Mouse (Mus musculus): Measurements from ENCODE around the gene Barhl1. TPM values are rescaled to one million over a fixed set of nuclear protein-coding genes. Genes with fewer than 3 reads are reported as not detected.

The Barhl1 gene
- total and polyA plus RNA-seq, 2 experiments from 2014 or later = 36.9 to 49.0 TPM

DNA sequence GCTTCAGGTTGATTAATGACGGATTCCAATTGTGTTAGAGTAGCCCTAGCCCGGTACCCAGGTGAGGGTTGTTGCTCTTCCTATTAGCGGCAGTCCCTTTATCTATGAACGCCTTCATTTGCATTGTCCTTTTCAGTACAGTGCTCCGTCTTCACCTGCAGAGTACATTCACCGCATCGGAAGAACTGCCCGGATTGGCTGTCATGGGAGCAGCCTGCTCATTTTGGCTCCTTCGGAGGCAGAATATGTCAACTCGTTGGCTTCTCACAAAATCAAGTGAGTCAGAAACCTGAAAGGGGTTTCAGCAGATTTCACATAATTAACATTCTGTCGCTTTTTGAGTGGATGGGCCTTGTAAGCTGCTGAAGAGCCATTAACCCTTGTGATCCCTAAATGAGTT lies 40.9 kb downstream of the Barhl1 start:
- peaks cover 13% of the 10 kb centered on the region; the same call in 1 of the 2 replicates for H3K36me3 ChIP-seq (ENCODE audit: insufficient read depth, low read length)
- H3K4me3 ChIP-seq (ENCODE audit: low read depth, low read length) = no peak overlapping the region
- H3K27ac ChIP-seq (ENCODE audit: low read depth, low read length) = no peak overlapping the region

DNA sequence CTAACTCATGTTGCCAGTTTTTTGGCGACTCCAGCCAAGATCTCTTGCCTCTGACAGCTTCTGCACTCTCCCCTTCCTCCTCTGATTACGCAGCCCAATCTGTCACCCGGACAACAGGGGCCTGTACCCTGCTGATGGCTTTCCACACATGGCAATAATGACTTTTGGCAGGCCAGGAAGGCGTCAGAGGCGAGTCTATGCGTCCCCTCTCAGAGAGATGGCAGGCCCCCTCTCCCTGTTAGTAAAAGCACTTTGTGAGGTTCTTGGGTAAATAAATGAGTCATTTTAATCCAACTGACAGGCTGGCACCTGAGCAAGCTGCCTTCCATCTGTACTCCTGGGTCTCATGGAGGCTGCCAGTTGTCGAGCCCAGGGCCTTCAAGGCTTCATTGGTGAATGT lies 49.0 kb downstream of the Barhl1 start:
- Histone ChIP-seq H3K36me3 (ENCODE audit: insufficient read depth, low read length) (peaks cover 27% of the 10 kb centered on the region), H3K9me3 (ENCODE audit: low read length) (no peaks in the 10 kb centered on the region), H3K9ac (replicated peaks; ENCODE audit: low read length, poor library complexity, severe bottlenecking) (no peak overlapping the region), H3K4me2 (ENCODE audit: low read depth, low read length, poor library complexity, severe bottlenecking) (no peak overlapping the region), H3K4me3 (ENCODE audit: low read depth, low read length) (no peak overlapping the region), H3K27me3 (ENCODE audit: insufficient read depth, low read length) (no peaks in the 10 kb centered on the region), H3K4me1 (ENCODE audit: insufficient read depth, low read length) (no peaks in the 10 kb centered on the region), H3K27ac (ENCODE audit: low read depth, low read length) (no peak overlapping the region)
- ATAC-seq (ENCODE audit: low FRiP score) = peak; percentile 41; the same call in 1 of the 2 replicates
- DNase-seq (ENCODE audit: low spot score) = peak; percentile 93
- TF ChIP-seq CTCF (IDR thresholded peaks at IDR 0.05) = no peak
- 66% methylated on average over 7 of the region's 7 CpGs for WGBS

More for the DNA sequence above, 40.9 kb downstream of the Barhl1 start:
- 78% methylated on average over 11 of the region's 11 CpGs for WGBS
- ATAC-seq (ENCODE audit: low FRiP score) (no peak), DNase-seq (ENCODE audit: low spot score) (no peak)
- H3K4me2 ChIP-seq (ENCODE audit: low read depth, low read length, poor library complexity, severe bottlenecking) = no peak overlapping the region
- H3K9ac ChIP-seq (replicated peaks; ENCODE audit: low read length, poor library complexity, severe bottlenecking) = no peak overlapping the region
- H3K27me3 ChIP-seq (ENCODE audit: insufficient read depth, low read length) = no peaks in the 10 kb centered on the region
- H3K9me3 ChIP-seq (ENCODE audit: low read length) = no peaks in the 10 kb centered on the region
- H3K4me1 ChIP-seq (ENCODE audit: insufficient read depth, low read length) = no peaks in the 10 kb centered on the region
- no peak for TF ChIP-seq CTCF (IDR thresholded peaks at IDR 0.05)

DNA sequence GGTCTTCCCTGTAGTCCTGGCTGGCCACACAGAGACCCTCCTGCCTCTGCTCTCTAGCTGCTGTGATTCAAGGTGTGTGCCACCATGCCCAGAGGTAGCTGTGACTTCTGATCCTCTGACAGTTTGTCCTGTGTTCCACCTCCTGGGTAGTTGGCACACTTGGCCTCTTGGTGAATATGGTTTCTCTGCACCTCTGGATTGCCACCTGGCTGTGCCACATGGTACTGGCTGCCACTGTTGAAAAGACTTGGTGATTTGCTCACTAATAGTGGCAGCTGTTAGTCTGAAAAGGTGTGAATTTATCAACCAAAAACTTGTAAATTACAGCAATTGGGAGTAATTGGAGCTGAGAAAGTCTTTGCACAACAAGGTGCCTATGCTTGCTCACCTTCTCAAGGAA lies 52.6 kb downstream of the Barhl1 start:
- peak; percentile 55 for TF ChIP-seq CTCF (IDR thresholded peaks at IDR 0.05)
- H3K4me3 ChIP-seq (ENCODE audit: low read depth, low read length) = no peak overlapping the region
- DNase-seq (ENCODE audit: low spot score) = no peak
- no peaks in the 10 kb centered on the region for H3K27me3 ChIP-seq (ENCODE audit: insufficient read depth, low read length)
- H3K9me3 ChIP-seq (ENCODE audit: low read length) = no peaks in the 10 kb centered on the region
- H3K36me3 ChIP-seq (ENCODE audit: insufficient read depth, low read length) = peaks cover 52% of the 10 kb centered on the region
- no peak overlapping the region for H3K27ac ChIP-seq (ENCODE audit: low read depth, low read length)
- H3K4me1 ChIP-seq (ENCODE audit: insufficient read depth, low read length) = no peaks in the 10 kb centered on the region
- no peak for ATAC-seq (ENCODE audit: low FRiP score)
- H3K4me2 ChIP-seq (ENCODE audit: low read depth, low read length, poor library complexity, severe bottlenecking) = no peak overlapping the region
- no peak overlapping the region for H3K9ac ChIP-seq (replicated peaks; ENCODE audit: low read length, poor library complexity, severe bottlenecking)

DNA sequence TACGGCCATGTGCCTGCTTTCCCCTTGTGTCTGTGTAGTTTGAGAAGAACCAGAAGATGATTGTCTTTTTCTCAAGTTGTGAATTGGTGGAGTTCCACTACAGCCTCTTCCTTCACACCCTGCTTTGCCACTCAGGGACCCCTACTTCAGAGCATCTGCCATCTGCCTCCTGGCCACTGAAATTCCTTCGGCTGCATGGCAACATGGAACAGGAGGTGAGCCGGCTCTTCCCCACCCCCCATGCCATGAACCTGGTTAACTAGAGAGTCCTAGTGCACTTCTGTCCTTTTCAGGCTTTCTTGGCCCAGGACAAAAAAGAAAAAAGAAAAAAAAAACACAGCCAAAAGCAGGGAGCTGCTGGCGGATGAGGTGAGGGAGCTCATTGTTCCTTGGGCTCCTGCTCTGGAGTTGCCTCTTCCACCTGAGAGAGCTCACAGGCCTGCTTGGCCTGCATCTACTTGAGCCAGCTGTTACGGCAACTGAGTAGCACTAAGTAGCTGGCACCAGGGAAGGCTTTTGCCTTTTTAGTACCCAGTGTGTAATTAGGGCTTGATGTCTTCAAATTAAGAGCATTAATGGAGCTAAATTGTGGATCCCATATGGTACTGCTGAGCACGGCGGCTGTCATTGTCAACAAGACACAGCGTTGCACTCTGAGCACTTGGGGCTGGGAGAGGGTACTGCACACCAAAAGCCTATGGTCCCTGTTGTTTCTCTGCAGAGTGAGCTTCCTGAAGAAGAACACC lies 55.6 kb downstream of the Barhl1 start:
- ATAC-seq (ENCODE audit: low FRiP score) = no peak
- no peak overlapping the region for H3K4me3 ChIP-seq (ENCODE audit: low read depth, low read length)
- peaks cover 51% of the 10 kb centered on the region for H3K36me3 ChIP-seq (ENCODE audit: insufficient read depth, low read length)
- no peak overlapping the region for H3K27ac ChIP-seq (ENCODE audit: low read depth, low read length)
- TF ChIP-seq CTCF (IDR thresholded peaks at IDR 0.05) = no peak
- peak; percentile 86 for DNase-seq (ENCODE audit: low spot score)
- H3K4me1 ChIP-seq (ENCODE audit: insufficient read depth, low read length) = no peaks in the 10 kb centered on the region
- H3K4me2 ChIP-seq (ENCODE audit: low read depth, low read length, poor library complexity, severe bottlenecking) = no peak overlapping the region
- 93% methylated on average over 8 of the region's 8 CpGs for WGBS
- no peaks in the 10 kb centered on the region for H3K9me3 ChIP-seq (ENCODE audit: low read length)
- no peak overlapping the region for H3K9ac ChIP-seq (replicated peaks; ENCODE audit: low read length, poor library complexity, severe bottlenecking)
- H3K27me3 ChIP-seq (ENCODE audit: insufficient read depth, low read length) = no peaks in the 10 kb centered on the region

DNA sequence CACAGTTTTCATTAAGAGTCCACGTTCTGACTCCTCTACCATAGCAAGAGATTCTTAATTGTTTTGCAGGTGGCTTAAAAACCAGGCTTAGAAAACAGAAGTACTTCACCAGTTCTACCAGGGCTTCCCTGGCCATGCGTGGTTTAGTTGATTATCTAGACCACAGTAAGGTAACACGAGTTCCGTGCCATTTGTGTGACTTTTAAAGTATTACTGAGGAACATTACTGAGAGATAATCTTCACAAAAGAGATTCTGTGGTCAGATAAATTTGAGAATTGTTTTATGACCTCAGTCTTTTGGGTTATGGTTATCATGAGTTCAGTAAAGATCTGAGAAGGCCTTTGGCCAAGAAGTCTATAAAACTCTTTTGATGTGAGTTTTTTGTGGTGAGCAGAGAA lies 57.2 kb downstream of the Barhl1 start:
- no peaks in the 10 kb centered on the region for H3K4me1 ChIP-seq (ENCODE audit: insufficient read depth, low read length)
- WGBS = 94% methylated on average over 4 of the region's 4 CpGs
- no peaks in the 10 kb centered on the region for H3K27me3 ChIP-seq (ENCODE audit: insufficient read depth, low read length)
- no peak overlapping the region for H3K4me2 ChIP-seq (ENCODE audit: low read depth, low read length, poor library complexity, severe bottlenecking)
- peaks cover 45% of the 10 kb centered on the region for H3K36me3 ChIP-seq (ENCODE audit: insufficient read depth, low read length)
- no peak overlapping the region for H3K9ac ChIP-seq (replicated peaks; ENCODE audit: low read length, poor library complexity, severe bottlenecking)
- H3K4me3 ChIP-seq (ENCODE audit: low read depth, low read length) = no peak overlapping the region
- H3K9me3 ChIP-seq (ENCODE audit: low read length) = no peaks in the 10 kb centered on the region
- H3K27ac ChIP-seq (ENCODE audit: low read depth, low read length) = no peak overlapping the region
- no peak for TF ChIP-seq CTCF (IDR thresholded peaks at IDR 0.05)
- DNase-seq (ENCODE audit: low spot score) = no peak
- no peak for ATAC-seq (ENCODE audit: low FRiP score)

Other genes starting within 250 kb of the Barhl1 start
- gene Spaca9, start 216.9 kb downstream of the Barhl1 start, total RNA-seq (2014; rRNA removed) = not detected in 2 replicates
- gene Spaca9, start 216.9 kb downstream of the Barhl1 start, polyA plus RNA-seq (2015; fragmentation: Nextera tagmentation; extraction: Ambion mirVana) = 2.5 and 2.7 TPM in 2 replicates
- 2.3 and 2.8 TPM in 2 replicates for gene Ak8, start 216.5 kb downstream of the Barhl1 start, total RNA-seq (2014; rRNA removed)
- gene Ak8, start 216.5 kb downstream of the Barhl1 start, polyA plus RNA-seq (2015; fragmentation: Nextera tagmentation; extraction: Ambion mirVana) = 4.9 and 5.3 TPM in 2 replicates
- 66.3 and 84.2 TPM in 2 replicates for gene Gtf3c4, start 76.3 kb downstream of the Barhl1 start, total RNA-seq (2014; rRNA removed)
- gene Gtf3c4, start 76.3 kb downstream of the Barhl1 start, polyA plus RNA-seq (2015; fragmentation: Nextera tagmentation; extraction: Ambion mirVana) = 13.7 and 15.0 TPM in 2 replicates
- gene Ddx31, start 76.3 kb downstream of the Barhl1 start, total RNA-seq (2014; rRNA removed) = 18.2 and 18.5 TPM in 2 replicates
- 8.3 and 10.3 TPM in 2 replicates for gene Ddx31, start 76.3 kb downstream of the Barhl1 start, polyA plus RNA-seq (2015; fragmentation: Nextera tagmentation; extraction: Ambion mirVana)
- gene Cfap77, start 138.4 kb upstream of the Barhl1 start, total RNA-seq (2014; rRNA removed) = 1.0 and 3.3 TPM in 2 replicates
- 1.2 and 1.3 TPM in 2 replicates for gene Cfap77, start 138.4 kb upstream of the Barhl1 start, polyA plus RNA-seq (2015; fragmentation: Nextera tagmentation; extraction: Ambion mirVana)
- gene Ttf1, start 143.6 kb upstream of the Barhl1 start, total RNA-seq (2014; rRNA removed) = 4.9 and 5.1 TPM in 2 replicates
- gene Ttf1, start 143.6 kb upstream of the Barhl1 start, polyA plus RNA-seq (2015; fragmentation: Nextera tagmentation; extraction: Ambion mirVana) = 3.1 and 3.3 TPM in 2 replicates
- gene Setx, start 207.5 kb upstream of the Barhl1 start, total RNA-seq (2014; rRNA removed) = 43.2 and 75.4 TPM in 2 replicates
- gene Setx, start 207.5 kb upstream of the Barhl1 start, polyA plus RNA-seq (2015; fragmentation: Nextera tagmentation; extraction: Ambion mirVana) = 13.0 and 16.8 TPM in 2 replicates